Mouse (Mus musculus): ENCODE measurements around the gene Mrpl23. TPM values are rescaled to one million over a fixed set of nuclear protein-coding genes. Genes with fewer than 3 reads are reported as not detected.

The Mrpl23 gene
- polyA plus RNA-seq, 1 experiment = 72.2 TPM

- Histone ChIP-seq H3K79me2 (ENCODE audit: control insufficient read depth, insufficient read depth) (no peaks in the 10 kb centered on the region), H3K36me3 (ENCODE audit: control insufficient read depth, insufficient read depth) (peaks cover 62% of the 10 kb centered on the region), H3K79me3 (ENCODE audit: low read depth) (no peaks in the 10 kb centered on the region), H3K27me3 (ENCODE audit: control insufficient read depth, insufficient read depth, insufficient read length) (no peaks in the 10 kb centered on the region), H3K4me3 (ENCODE audit: insufficient read depth, poor library complexity, severe bottlenecking) (no peak overlapping the region), H3ac (ENCODE audit: control insufficient read depth, insufficient read length, low read depth) (no peak overlapping the region)
- no peak for TF ChIP-seq FOSL1 (IDR thresholded peaks at IDR 0.05; ENCODE audit: insufficient read depth, low read length, poor library complexity, severe bottlenecking)
- TF ChIP-seq MAX (IDR thresholded peaks at IDR 0.05) = no peak
- no peak for TF ChIP-seq MYOD1 (IDR thresholded peaks at IDR 0.05; ENCODE audit: control insufficient read depth, insufficient read length, low read depth)
- TF ChIP-seq USF1 (IDR thresholded peaks at IDR 0.05; ENCODE audit: low read depth) = no peak
- TF ChIP-seq CEBPB (IDR thresholded peaks at IDR 0.05; ENCODE audit: low read depth) = no peak
- TF ChIP-seq CTCF (IDR thresholded peaks at IDR 0.05; ENCODE audit: control insufficient read depth, insufficient read depth, insufficient read length) = no peak
These were observed 44.4 kb upstream of the Mrpl23 start for GRCm38 (mm10) chr7:142488053-142488452.

DNA sequence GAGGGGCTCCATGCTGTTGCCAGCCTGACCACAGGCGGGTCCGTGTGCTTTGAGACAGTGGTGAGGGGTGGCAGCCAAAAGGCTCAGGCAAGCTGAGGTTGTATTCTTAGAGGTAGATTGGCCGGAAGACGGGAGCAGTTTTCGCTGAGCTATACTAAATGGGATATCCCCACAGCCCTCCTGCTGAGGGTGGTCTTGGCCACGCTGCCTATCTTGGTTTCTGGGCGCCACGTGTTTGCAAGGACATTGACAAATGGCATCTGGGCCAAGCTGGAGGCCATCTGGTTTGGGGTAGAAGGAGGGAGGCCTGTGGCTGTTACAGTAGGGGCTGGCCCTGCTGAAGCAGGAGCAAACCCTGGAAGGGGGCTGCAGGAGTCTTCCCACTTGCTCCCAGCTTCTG lies 39.0 kb upstream of the Mrpl23 start:
- H3K27me3 ChIP-seq (ENCODE audit: control insufficient read depth, insufficient read depth, insufficient read length) = no peaks in the 10 kb centered on the region

GRCm38 (mm10) chr7:142496158-142496557 lies 36.3 kb upstream of the Mrpl23 start:
- Histone ChIP-seq H3K27me3 (ENCODE audit: control insufficient read depth, insufficient read depth, insufficient read length) (no peaks in the 10 kb centered on the region), H3K79me3 (ENCODE audit: low read depth) (no peaks in the 10 kb centered on the region), H3K36me3 (ENCODE audit: control insufficient read depth, insufficient read depth) (peaks cover 25% of the 10 kb centered on the region), H3ac (ENCODE audit: control insufficient read depth, insufficient read length, low read depth) (no peak overlapping the region), H3K4me3 (ENCODE audit: insufficient read depth, poor library complexity, severe bottlenecking) (no peak overlapping the region), H3K79me2 (ENCODE audit: control insufficient read depth, insufficient read depth) (no peaks in the 10 kb centered on the region)
- TF ChIP-seq CEBPB (IDR thresholded peaks at IDR 0.05; ENCODE audit: low read depth) (no peak), FOSL1 (IDR thresholded peaks at IDR 0.05; ENCODE audit: insufficient read depth, low read length, poor library complexity, severe bottlenecking) (no peak), MYOD1 (IDR thresholded peaks at IDR 0.05; ENCODE audit: control insufficient read depth, insufficient read length, low read depth) (no peak), CTCF (IDR thresholded peaks at IDR 0.05; ENCODE audit: control insufficient read depth, insufficient read depth, insufficient read length) (no peak), USF1 (IDR thresholded peaks at IDR 0.05; ENCODE audit: low read depth) (no peak), MYOG (IDR thresholded peaks at IDR 0.05; ENCODE audit: control insufficient read depth, extremely low read depth, insufficient read length) (no peak), MAX (IDR thresholded peaks at IDR 0.05) (no peak)

More for the DNA sequence above, 39.0 kb upstream of the Mrpl23 start:
- Histone ChIP-seq H3K79me2 (ENCODE audit: control insufficient read depth, insufficient read depth) (no peaks in the 10 kb centered on the region), H3ac (ENCODE audit: control insufficient read depth, insufficient read length, low read depth) (no peak overlapping the region), H3K36me3 (ENCODE audit: control insufficient read depth, insufficient read depth) (peaks cover 47% of the 10 kb centered on the region), H3K79me3 (ENCODE audit: low read depth) (no peaks in the 10 kb centered on the region), H3K4me3 (ENCODE audit: insufficient read depth, poor library complexity, severe bottlenecking) (no peak overlapping the region)
- TF ChIP-seq MYOD1 (IDR thresholded peaks at IDR 0.05; ENCODE audit: control insufficient read depth, insufficient read length, low read depth) = no peak
- TF ChIP-seq CTCF (IDR thresholded peaks at IDR 0.05; ENCODE audit: control insufficient read depth, insufficient read depth, insufficient read length) = no peak
- no peak for TF ChIP-seq MYOG (IDR thresholded peaks at IDR 0.05; ENCODE audit: control insufficient read depth, extremely low read depth, insufficient read length)
- no peak for TF ChIP-seq FOSL1 (IDR thresholded peaks at IDR 0.05; ENCODE audit: insufficient read depth, low read length, poor library complexity, severe bottlenecking)
- TF ChIP-seq USF1 (IDR thresholded peaks at IDR 0.05; ENCODE audit: low read depth) = no peak
- TF ChIP-seq MAX (IDR thresholded peaks at IDR 0.05) = no peak
- no peak for TF ChIP-seq CEBPB (IDR thresholded peaks at IDR 0.05; ENCODE audit: low read depth)

DNA sequence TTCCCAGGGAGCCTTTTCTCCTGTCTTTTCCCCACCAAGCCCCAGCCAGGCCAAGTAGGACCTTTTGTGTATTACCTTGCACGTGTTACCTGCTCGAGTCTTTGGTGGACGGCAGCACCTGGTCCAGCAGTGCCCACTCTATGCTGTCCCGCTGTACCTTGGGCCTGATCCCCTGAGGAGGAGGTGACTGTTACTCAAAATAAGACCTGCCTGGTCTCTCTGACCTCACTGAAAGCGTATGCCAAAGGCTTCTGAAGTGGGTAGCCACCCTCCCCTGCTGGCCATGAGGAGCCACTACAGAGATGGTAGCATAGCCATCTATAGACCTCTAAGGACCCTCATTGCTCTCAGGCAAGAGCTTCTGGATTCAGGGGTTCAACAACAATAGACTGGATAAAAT lies 35.7 kb upstream of the Mrpl23 start:
- H3K79me3 ChIP-seq (ENCODE audit: low read depth) = no peaks in the 10 kb centered on the region
- no peak overlapping the region for H3ac ChIP-seq (ENCODE audit: control insufficient read depth, insufficient read length, low read depth)
- no peaks in the 10 kb centered on the region for H3K27me3 ChIP-seq (ENCODE audit: control insufficient read depth, insufficient read depth, insufficient read length)
- no peak overlapping the region for H3K4me3 ChIP-seq (ENCODE audit: insufficient read depth, poor library complexity, severe bottlenecking)
- peaks cover 18% of the 10 kb centered on the region for H3K36me3 ChIP-seq (ENCODE audit: control insufficient read depth, insufficient read depth)
- H3K79me2 ChIP-seq (ENCODE audit: control insufficient read depth, insufficient read depth) = no peaks in the 10 kb centered on the region
- peak; percentile 16 for TF ChIP-seq CTCF (IDR thresholded peaks at IDR 0.05; ENCODE audit: control insufficient read depth, insufficient read depth, insufficient read length)
- no peak for TF ChIP-seq MYOD1 (IDR thresholded peaks at IDR 0.05; ENCODE audit: control insufficient read depth, insufficient read length, low read depth)

DNA sequence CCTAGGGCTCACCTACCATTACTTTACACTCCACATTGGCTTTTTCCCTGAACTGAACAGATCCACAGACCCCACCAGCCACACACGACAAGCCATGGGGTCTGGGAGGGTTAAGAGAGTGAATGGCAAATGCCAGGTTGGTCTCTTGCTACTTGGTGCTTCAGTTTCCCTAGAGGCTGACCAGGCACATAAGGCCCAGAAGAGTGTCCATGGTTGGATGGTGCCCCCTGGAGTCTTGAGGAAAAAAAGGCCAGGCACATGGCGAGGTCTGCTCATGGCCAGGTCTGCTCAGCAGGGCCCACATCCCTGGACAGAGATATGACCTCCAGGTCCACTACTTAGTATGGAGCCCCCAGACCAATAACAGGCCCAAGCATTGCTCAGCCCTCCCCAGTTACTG lies 34.7 kb upstream of the Mrpl23 start:
- peaks cover 18% of the 10 kb centered on the region for H3K36me3 ChIP-seq (ENCODE audit: control insufficient read depth, insufficient read depth)
- H3K79me3 ChIP-seq (ENCODE audit: low read depth) = no peaks in the 10 kb centered on the region
- no peaks in the 10 kb centered on the region for H3K27me3 ChIP-seq (ENCODE audit: control insufficient read depth, insufficient read depth, insufficient read length)
- H3K79me2 ChIP-seq (ENCODE audit: control insufficient read depth, insufficient read depth) = no peaks in the 10 kb centered on the region
- TF ChIP-seq USF1 (IDR thresholded peaks at IDR 0.05; ENCODE audit: low read depth) = no peak
- no peak for TF ChIP-seq MAX (IDR thresholded peaks at IDR 0.05)
- TF ChIP-seq MYOD1 (IDR thresholded peaks at IDR 0.05; ENCODE audit: control insufficient read depth, insufficient read length, low read depth) = no peak
- peak; percentile 57 for TF ChIP-seq CTCF (IDR thresholded peaks at IDR 0.05; ENCODE audit: control insufficient read depth, insufficient read depth, insufficient read length)
- no peak for TF ChIP-seq FOSL1 (IDR thresholded peaks at IDR 0.05; ENCODE audit: insufficient read depth, low read length, poor library complexity, severe bottlenecking)
- TF ChIP-seq CEBPB (IDR thresholded peaks at IDR 0.05; ENCODE audit: low read depth) = no peak
- no peak for TF ChIP-seq MYOG (IDR thresholded peaks at IDR 0.05; ENCODE audit: control insufficient read depth, extremely low read depth, insufficient read length)
- no peak overlapping the region for H3K4me3 ChIP-seq (ENCODE audit: insufficient read depth, poor library complexity, severe bottlenecking)
- no peak overlapping the region for H3ac ChIP-seq (ENCODE audit: control insufficient read depth, insufficient read length, low read depth)

GRCm38 (mm10) chr7:142498575-142498974 lies 33.9 kb upstream of the Mrpl23 start, which contains the start of gene Tnnt3:
Gene Tnnt3, plus strand, starts transcription at chr7:142498836.
- Histone ChIP-seq H3K79me2 (ENCODE audit: control insufficient read depth, insufficient read depth) (no peaks in the 10 kb centered on the region), H3K4me3 (ENCODE audit: insufficient read depth, poor library complexity, severe bottlenecking) (no peak within 1 kb of the TSS), H3K36me3 (ENCODE audit: control insufficient read depth, insufficient read depth) (peaks cover 12% of the 10 kb centered on the region), H3K27me3 (ENCODE audit: control insufficient read depth, insufficient read depth, insufficient read length) (no peaks in the 10 kb centered on the region), H3ac (ENCODE audit: control insufficient read depth, insufficient read length, low read depth) (no peak within 1 kb of the TSS), H3K79me3 (ENCODE audit: low read depth) (no peaks in the 10 kb centered on the region)
- TF ChIP-seq FOSL1 (IDR thresholded peaks at IDR 0.05; ENCODE audit: insufficient read depth, low read length, poor library complexity, severe bottlenecking) (no peak), CTCF (IDR thresholded peaks at IDR 0.05; ENCODE audit: control insufficient read depth, insufficient read depth, insufficient read length) (no peak), MYOD1 (IDR thresholded peaks at IDR 0.05; ENCODE audit: control insufficient read depth, insufficient read length, low read depth) (no peak), MAX (IDR thresholded peaks at IDR 0.05) (no peak), CEBPB (IDR thresholded peaks at IDR 0.05; ENCODE audit: low read depth) (no peak), MYOG (IDR thresholded peaks at IDR 0.05; ENCODE audit: control insufficient read depth, extremely low read depth, insufficient read length) (no peak), USF1 (IDR thresholded peaks at IDR 0.05; ENCODE audit: low read depth) (no peak)
